Mouse (Mus musculus) stomach, embryonic 16.5 days (tissue): ENCODE measurements at regions not wholly inside any gene's neighbourhood (a gene's known extent, or its start where the extent isn't known, plus 50 kb on each side); places are given as distances from the start of the nearest gene placed in this dataset.
"Not testable (repeated sequence)": the region's sequence is repeated elsewhere in the genome, so short reads cannot be mapped to it uniquely, and the experiment has no call there.

Experiments used
- ATAC-seq: fragments of 200-750 bp; cut with Nextera tagmentation; 2 replicates; pipeline ENCODE4 v1.8.0; 2017; ENCODE audit warnings: moderate number of reproducible peaks, moderate TSS enrichment; ENCODE audit not compliant: insufficient read depth, low FRiP score
- H3K27ac ChIP-seq: fragments of 300-500 bp; sonication (generic); 2 replicates; pipeline ENCODE4 v1.5.1; 2014; ENCODE audit warnings: low read length
- H3K27me3 ChIP-seq: fragments of 300-500 bp; sonication (generic); 2 replicates; pipeline ENCODE4 v1.6.1; 2014; ENCODE audit warnings: low read length, control low read depth, mixed read lengths; ENCODE audit not compliant: control insufficient read depth, insufficient read depth
- H3K36me3 ChIP-seq: fragments of 300-500 bp; sonication (generic); 2 replicates; pipeline ENCODE4 v1.6.1; 2014; ENCODE audit warnings: low read length; ENCODE audit not compliant: control insufficient read depth, insufficient read depth
- H3K4me1 ChIP-seq: fragments of 300-500 bp; sonication (generic); 2 replicates; pipeline ENCODE4 v1.6.1; 2014; ENCODE audit warnings: low read length, control low read depth, mixed read lengths; ENCODE audit not compliant: control insufficient read depth, insufficient read depth
- H3K4me2 ChIP-seq: fragments of 300-500 bp; sonication (generic); 2 replicates; pipeline ENCODE4 v1.6.1; 2014; ENCODE audit warnings: low read depth, low read length, mixed read lengths
- H3K4me3 ChIP-seq: fragments of 300-500 bp; sonication (generic); replicated peaks from 2 replicates; pipeline ENCODE4 v1.5.1; 2014; ENCODE audit warnings: mild to moderate bottlenecking, low read length
- H3K9ac ChIP-seq: fragments of 300-500 bp; sonication (generic); 2 replicates; pipeline ENCODE4 v1.6.1; 2014; ENCODE audit warnings: low read length
- H3K9me3 ChIP-seq: fragments of 300-500 bp; sonication (generic); replicated peaks from 2 replicates; pipeline ENCODE4 v1.6.1; 2016; ENCODE audit warnings: low read length, control low read depth; ENCODE audit not compliant: control insufficient read depth
- WGBS: fragments of 180-500 bp; shearing (Covaris S2); extraction: QIAGEN DNeasy Blood & Tissue Kit; methylation state at CpG from one replicate; pipeline ENCODE4 v1.1.7; 2014; 5-methylcytosine and 5-hydroxymethylcytosine counted together

- H3K36me3 ChIP-seq = no peaks in the 10 kb centered on the region
- H3K9me3 ChIP-seq = no peaks in the 10 kb centered on the region
Observed at GRCm38 (mm10) chr8:60763959-60764358, 126.3 kb upstream of the Hpf1 start.

GRCm38 (mm10) chr8:60773350-60773749, 116.9 kb upstream of the Hpf1 start:
- H3K4me2 ChIP-seq = no peak overlapping the region
- WGBS = 46% methylated on average over 4 of the region's 4 CpGs
- no peaks in the 10 kb centered on the region for H3K9me3 ChIP-seq
- H3K27me3 ChIP-seq = no peaks in the 10 kb centered on the region
- H3K4me3 ChIP-seq = no peak overlapping the region
- no peak for ATAC-seq
- H3K9ac ChIP-seq = no peak overlapping the region
- H3K36me3 ChIP-seq = no peaks in the 10 kb centered on the region
- no peak overlapping the region for H3K27ac ChIP-seq
- H3K4me1 ChIP-seq = no peaks in the 10 kb centered on the region

More at GRCm38 (mm10) chr8:60763959-60764358, 126.3 kb upstream of the Hpf1 start:
- Histone ChIP-seq H3K9ac (no peak overlapping the region), H3K4me2 (no peak overlapping the region), H3K4me1 (no peaks in the 10 kb centered on the region), H3K27me3 (no peaks in the 10 kb centered on the region), H3K4me3 (no peak overlapping the region), H3K27ac (no peak overlapping the region)
- ATAC-seq = no peak
- WGBS = 90% methylated on average over 7 of the region's 7 CpGs

- H3K27me3 ChIP-seq, H3K27ac ChIP-seq, H3K4me3 ChIP-seq, H3K4me1 ChIP-seq, H3K4me2 ChIP-seq, H3K9me3 ChIP-seq, H3K9ac ChIP-seq, ATAC-seq, H3K36me3 ChIP-seq: not testable (repeated sequence)
- 17% methylated on average over 2 of the region's 2 CpGs for WGBS
Observed at GRCm38 (mm10) chr8:60776251-60776650, 114.0 kb upstream of the Hpf1 start.

GRCm38 (mm10) chr8:60785049-60785448, 105.2 kb upstream of the Hpf1 start:
- H3K9me3 ChIP-seq = no peaks in the 10 kb centered on the region
- no peak for ATAC-seq
- no peaks in the 10 kb centered on the region for H3K36me3 ChIP-seq
- no peak overlapping the region for H3K9ac ChIP-seq
- no peaks in the 10 kb centered on the region for H3K27me3 ChIP-seq
- no peak overlapping the region for H3K4me2 ChIP-seq
- WGBS = 83% methylated on average over 2 of the region's 2 CpGs
- no peaks in the 10 kb centered on the region for H3K4me1 ChIP-seq
- H3K4me3 ChIP-seq = no peak overlapping the region
- no peak overlapping the region for H3K27ac ChIP-seq

- H3K4me2 ChIP-seq = no peak overlapping the region
- H3K4me1 ChIP-seq = no peaks in the 10 kb centered on the region
- no peaks in the 10 kb centered on the region for H3K9me3 ChIP-seq
- no peak overlapping the region for H3K4me3 ChIP-seq
- 88% methylated on average over 3 of the region's 3 CpGs for WGBS
- no peak overlapping the region for H3K27ac ChIP-seq
- H3K27me3 ChIP-seq = no peaks in the 10 kb centered on the region
- H3K36me3 ChIP-seq = no peaks in the 10 kb centered on the region
- H3K9ac ChIP-seq = no peak overlapping the region
- no peak for ATAC-seq
Observed at GRCm38 (mm10) chr8:60790453-60790852, 99.8 kb upstream of the Hpf1 start.

- WGBS = 71% methylated on average over 1 of the region's 1 CpGs
- Histone ChIP-seq H3K9me3 (no peaks in the 10 kb centered on the region), H3K36me3 (no peaks in the 10 kb centered on the region), H3K4me1 (no peaks in the 10 kb centered on the region), H3K4me3 (no peak overlapping the region), H3K27ac (no peak overlapping the region), H3K4me2 (no peak overlapping the region), H3K27me3 (no peaks in the 10 kb centered on the region), H3K9ac (no peak overlapping the region)
- no peak for ATAC-seq
Observed at GRCm38 (mm10) chr8:60792518-60792917, 97.7 kb upstream of the Hpf1 start.

GRCm38 (mm10) chr8:60804787-60805186, 85.4 kb upstream of the Hpf1 start:
- H3K4me2 ChIP-seq = no peak overlapping the region
- no peaks in the 10 kb centered on the region for H3K4me1 ChIP-seq
- H3K27ac ChIP-seq = no peak overlapping the region
- no peak overlapping the region for H3K4me3 ChIP-seq
- 62% methylated on average over 4 of the region's 4 CpGs for WGBS
- no peaks in the 10 kb centered on the region for H3K27me3 ChIP-seq
- no peaks in the 10 kb centered on the region for H3K36me3 ChIP-seq
- no peaks in the 10 kb centered on the region for H3K9me3 ChIP-seq
- H3K9ac ChIP-seq = no peak overlapping the region
- no peak for ATAC-seq

- Histone ChIP-seq H3K4me2 (no peak overlapping the region), H3K27ac (no peak overlapping the region), H3K4me3 (no peak overlapping the region), H3K27me3 (no peaks in the 10 kb centered on the region), H3K9me3 (no peaks in the 10 kb centered on the region), H3K36me3 (no peaks in the 10 kb centered on the region), H3K4me1 (no peaks in the 10 kb centered on the region), H3K9ac (no peak overlapping the region)
- ATAC-seq = peak; percentile 50; the same call in 1 of the 2 replicates
- 68% methylated on average over 3 of the region's 3 CpGs for WGBS
Observed at GRCm38 (mm10) chr8:60806772-60807171, 83.4 kb upstream of the Hpf1 start.

GRCm38 (mm10) chr8:60809806-60810205, 80.4 kb upstream of the Hpf1 start:
- Histone ChIP-seq H3K9ac (no peak overlapping the region), H3K4me1 (no peaks in the 10 kb centered on the region), H3K4me2 (no peak overlapping the region), H3K9me3 (no peaks in the 10 kb centered on the region), H3K27ac (no peak overlapping the region), H3K4me3 (no peak overlapping the region), H3K27me3 (no peaks in the 10 kb centered on the region), H3K36me3 (no peaks in the 10 kb centered on the region)
- 100% methylated on average over 1 of the region's 1 CpGs for WGBS
- ATAC-seq = no peak

- Histone ChIP-seq H3K27ac (no peak overlapping the region), H3K9me3 (no peaks in the 10 kb centered on the region), H3K4me1 (no peaks in the 10 kb centered on the region), H3K36me3 (no peaks in the 10 kb centered on the region), H3K9ac (no peak overlapping the region), H3K4me3 (no peak overlapping the region), H3K4me2 (no peak overlapping the region), H3K27me3 (no peaks in the 10 kb centered on the region)
- 76% methylated on average over 4 of the region's 4 CpGs for WGBS
- ATAC-seq = no peak
Observed at GRCm38 (mm10) chr8:60810955-60811354, 79.3 kb upstream of the Hpf1 start.
